Mouse (Mus musculus) adrenal gland, adult 18-20 months (tissue): ENCODE results near the gene Ttc21a. TPM values are rescaled to one million over a fixed set of nuclear protein-coding genes. Genes with fewer than 3 reads are reported as not detected.
"Not testable (repeated sequence)": the region's sequence is repeated elsewhere in the genome, so short reads cannot be mapped to it uniquely, and the experiment has no call there.

Experiments
- DNase-seq, 2 experiments: peaks; one replicate each; pipeline ENCODE4 v3.0.0; 2021 to 2022; ENCODE audit warnings: low spot score in 2 of 2
- total RNA-seq, 2 experiments: library from RNA; stranded (reverse); gene quantifications; 1 replicate in 1 of 2; 2 replicates in 1 of 2; pipeline ENCODE4 v1.2.3; 2021

Gene Ttc21a
- total RNA-seq, 2 experiments from 2014 or later = 0.43 TPM; not detected in 1

GRCm38 (mm10) chr9:119994207-119994606 lies 56.8 kb downstream of the Ttc21a start:
- DNase-seq = no peak

- DNase-seq = no peak
Observed at GRCm38 (mm10) chr9:119996080-119996479, 58.7 kb downstream of the Ttc21a start.

- DNase-seq = no peak
Observed at GRCm38 (mm10) chr9:119998776-119999175, 61.4 kb downstream of the Ttc21a start.

- no peak for DNase-seq
Observed at GRCm38 (mm10) chr9:119999636-120000035, 62.2 kb downstream of the Ttc21a start.

- no peak for DNase-seq
Observed at GRCm38 (mm10) chr9:120000761-120001160, 63.4 kb downstream of the Ttc21a start.

- peak; percentile 81 to 85 for DNase-seq
Observed at GRCm38 (mm10) chr9:120001945-120002725, 64.7 kb downstream of the Ttc21a start.

- DNase-seq = no peak
Observed at GRCm38 (mm10) chr9:120002893-120003292, 65.5 kb downstream of the Ttc21a start.

GRCm38 (mm10) chr9:120005936-120006335 lies 68.5 kb downstream of the Ttc21a start:
- DNase-seq = no peak

GRCm38 (mm10) chr9:120007833-120008232 lies 70.4 kb downstream of the Ttc21a start:
- no peak for DNase-seq

- DNase-seq = no peak
Observed at GRCm38 (mm10) chr9:120009226-120009841, 71.9 kb downstream of the Ttc21a start.

- DNase-seq = no peak
Observed at GRCm38 (mm10) chr9:120009871-120010270, 72.5 kb downstream of the Ttc21a start.

GRCm38 (mm10) chr9:120010781-120011511 lies 73.5 kb downstream of the Ttc21a start:
- DNase-seq = peak; percentile 99 to 100

- DNase-seq = peak; percentile 67 to 68
Observed at GRCm38 (mm10) chr9:120011533-120011932, 74.1 kb downstream of the Ttc21a start.

GRCm38 (mm10) chr9:120012161-120012560 lies 74.8 kb downstream of the Ttc21a start:
- DNase-seq = not testable (repeated sequence)

- peak in 1 of 2 experiments; percentile 26 for DNase-seq
Observed at GRCm38 (mm10) chr9:120012781-120013180, 75.4 kb downstream of the Ttc21a start.

GRCm38 (mm10) chr9:120013251-120013820 lies 75.9 kb downstream of the Ttc21a start:
- DNase-seq = no peak

GRCm38 (mm10) chr9:120014828-120015227 lies 77.4 kb downstream of the Ttc21a start:
- no peak for DNase-seq

- no peak for DNase-seq
Observed at GRCm38 (mm10) chr9:120016956-120017355, 79.5 kb downstream of the Ttc21a start.
